Mouse (Mus musculus): ENCODE results near the gene Lpin3. TPM values are rescaled to one million over a fixed set of nuclear protein-coding genes. Genes with fewer than 3 reads are reported as not detected.
A peak's percentile ranks its signal among the peaks of the same experiment; 100 is the strongest.

The Lpin3 gene
- total and polyA plus RNA-seq, 3 experiments: 4.6 to 7.2 (median 5.4) TPM

GRCm38 (mm10) chr2:160908607-160909006, 28.1 kb downstream of the Lpin3 start:
- Histone ChIP-seq H3K4me1 (ENCODE audit: control insufficient read depth, insufficient read depth, low read length) (no peaks in the 10 kb centered on the region), H3K9ac (ENCODE audit: low read depth, low read length) (no peak overlapping the region), H3K27ac (no peak overlapping the region), H3K79me2 (replicated peaks; ENCODE audit: control insufficient read depth, insufficient read depth, low read length) (no peaks in the 10 kb centered on the region), H3K4me3 (no peak overlapping the region), H3K36me3 (ENCODE audit: control insufficient read depth, insufficient read depth, low read length) (no peaks in the 10 kb centered on the region), H3K27me3 (ENCODE audit: control insufficient read depth, insufficient read depth, low read length) (peaks cover 8% of the 10 kb centered on the region)
- 52% methylated on average over 18 of the region's 18 CpGs for WGBS
- peak in 1 of 2 experiments; percentile 35 for DNase-seq
- TF ChIP-seq POLR2A (IDR thresholded peaks at IDR 0.05; ENCODE audit: insufficient read depth, low read depth, low read length): no peak
- TF ChIP-seq EP300 (IDR thresholded peaks at IDR 0.05; ENCODE audit: insufficient read depth, low read depth, low read length): no peak
- no peak for TF ChIP-seq CTCF (IDR thresholded peaks at IDR 0.05)
- intact Hi-C loops (cut with DNase I): no loop called here

- Histone ChIP-seq H3K27ac (peak overlapping the region; percentile 26; the same call in 1 of the 2 replicates), H3K4me3 (no peak overlapping the region), H3K36me3 (ENCODE audit: control insufficient read depth, insufficient read depth, low read length) (no peaks in the 10 kb centered on the region), H3K4me1 (ENCODE audit: control insufficient read depth, insufficient read depth, low read length) (no peaks in the 10 kb centered on the region), H3K27me3 (ENCODE audit: control insufficient read depth, insufficient read depth, low read length) (peaks cover 8% of the 10 kb centered on the region), H3K9ac (ENCODE audit: low read depth, low read length) (no peak overlapping the region), H3K79me2 (replicated peaks; ENCODE audit: control insufficient read depth, insufficient read depth, low read length) (no peaks in the 10 kb centered on the region)
- 86% methylated on average over 5 of the region's 5 CpGs for WGBS
- no peak for TF ChIP-seq POLR2A (IDR thresholded peaks at IDR 0.05; ENCODE audit: insufficient read depth, low read depth, low read length)
- no peak for TF ChIP-seq EP300 (IDR thresholded peaks at IDR 0.05; ENCODE audit: insufficient read depth, low read depth, low read length)
- no peak for TF ChIP-seq CTCF (IDR thresholded peaks at IDR 0.05)
- intact Hi-C loops (cut with DNase I): no loop called here
- DNase-seq: no peak
Observed at GRCm38 (mm10) chr2:160910633-160911032, 30.2 kb downstream of the Lpin3 start.

- Histone ChIP-seq H3K4me3 (peak overlapping the region; percentile 37), H3K27ac (no peak overlapping the region), H3K9ac (ENCODE audit: low read depth, low read length) (peak overlapping the region; percentile 2; the same call in 1 of the 2 replicates), H3K4me1 (ENCODE audit: control insufficient read depth, insufficient read depth, low read length) (no peaks in the 10 kb centered on the region), H3K36me3 (ENCODE audit: control insufficient read depth, insufficient read depth, low read length) (no peaks in the 10 kb centered on the region), H3K79me2 (replicated peaks; ENCODE audit: control insufficient read depth, insufficient read depth, low read length) (no peaks in the 10 kb centered on the region), H3K27me3 (ENCODE audit: control insufficient read depth, insufficient read depth, low read length) (peaks cover 8% of the 10 kb centered on the region)
- DNase-seq: peak; percentile 16 to 32
- intact Hi-C loops (cut with DNase I): no loop called here
- TF ChIP-seq POLR2A (IDR thresholded peaks at IDR 0.05; ENCODE audit: insufficient read depth, low read depth, low read length) (no peak), CTCF (IDR thresholded peaks at IDR 0.05) (no peak), EP300 (IDR thresholded peaks at IDR 0.05; ENCODE audit: insufficient read depth, low read depth, low read length) (no peak)
- WGBS: 2% methylated on average over 62 of the region's 64 CpGs
Observed at GRCm38 (mm10) chr2:160911558-160912201, 31.2 kb downstream of the Lpin3 start.

- Histone ChIP-seq H3K4me3 (peak within 1 kb of the TSS; percentile 37), H3K27me3 (ENCODE audit: control insufficient read depth, insufficient read depth, low read length) (peaks cover 8% of the 10 kb centered on the region), H3K9ac (ENCODE audit: low read depth, low read length) (peak within 1 kb of the TSS; percentile 2; the same call in 1 of the 2 replicates), H3K27ac (no peak within 1 kb of the TSS), H3K79me2 (replicated peaks; ENCODE audit: control insufficient read depth, insufficient read depth, low read length) (no peaks in the 10 kb centered on the region), H3K36me3 (ENCODE audit: control insufficient read depth, insufficient read depth, low read length) (no peaks in the 10 kb centered on the region), H3K4me1 (ENCODE audit: control insufficient read depth, insufficient read depth, low read length) (no peaks in the 10 kb centered on the region)
- WGBS: 4% methylated on average over 46 of the region's 46 CpGs
- intact Hi-C loops (cut with DNase I): no loop called here
- DNase-seq: no peak
- TF ChIP-seq CTCF (IDR thresholded peaks at IDR 0.05) (no peak), POLR2A (IDR thresholded peaks at IDR 0.05; ENCODE audit: insufficient read depth, low read depth, low read length) (no peak), EP300 (IDR thresholded peaks at IDR 0.05; ENCODE audit: insufficient read depth, low read depth, low read length) (no peak)
Observed at GRCm38 (mm10) chr2:160912231-160912671, 31.8 kb downstream of the Lpin3 start, which contains the start of gene Emilin3. TSS of gene Emilin3 (minus strand) at chr2:160912328.

- Histone ChIP-seq H3K79me2 (replicated peaks; ENCODE audit: control insufficient read depth, insufficient read depth, low read length) (no peaks in the 10 kb centered on the region), H3K27ac (no peak overlapping the region), H3K4me1 (ENCODE audit: control insufficient read depth, insufficient read depth, low read length) (no peaks in the 10 kb centered on the region), H3K36me3 (ENCODE audit: control insufficient read depth, insufficient read depth, low read length) (no peaks in the 10 kb centered on the region), H3K9ac (ENCODE audit: low read depth, low read length) (no peak overlapping the region), H3K4me3 (no peak overlapping the region), H3K27me3 (ENCODE audit: control insufficient read depth, insufficient read depth, low read length) (peaks cover 8% of the 10 kb centered on the region)
- intact Hi-C loops (cut with DNase I): no loop called here
- no peak for DNase-seq
- TF ChIP-seq POLR2A (IDR thresholded peaks at IDR 0.05; ENCODE audit: insufficient read depth, low read depth, low read length) (no peak), EP300 (IDR thresholded peaks at IDR 0.05; ENCODE audit: insufficient read depth, low read depth, low read length) (no peak), CTCF (IDR thresholded peaks at IDR 0.05) (no peak)
- WGBS: 84% methylated on average over 9 of the region's 9 CpGs
Observed at GRCm38 (mm10) chr2:160914656-160915055, 34.2 kb downstream of the Lpin3 start.

Data from heart, adult 2 months (tissue).